Mouse (Mus musculus) thymus, adult 2 months (tissue): ENCODE measurements around the gene Os9.

Source experiments
- CTCF ChIP-seq: fragments of 200-500 bp; IDR thresholded peaks from 2 replicates; pipeline ENCODE4 v1.5.1; 2012; ENCODE audit warnings: mild to moderate bottlenecking, control low read depth, low read length, moderate library complexity, borderline replicate concordance; ENCODE audit not compliant: control insufficient read depth, poor library complexity, insufficient read depth; ENCODE audit errors: extremely low read depth
- POLR2A ChIP-seq: fragments of 200-500 bp; IDR thresholded peaks from 2 replicates; pipeline ENCODE4 v1.6.1; 2012; ENCODE audit warnings: mild to moderate bottlenecking, low read length, control low read depth, moderate library complexity; ENCODE audit not compliant: control insufficient read depth, poor library complexity, insufficient read depth; ENCODE audit errors: extremely low read depth

- no peak for TF ChIP-seq POLR2A
- TF ChIP-seq CTCF = no peak
These were observed 45.4 kb upstream of the Os9 start for GRCm38 (mm10) chr10:127166404-127166715.
